Mouse (Mus musculus) layer of hippocampus, adult 2 months (tissue): ENCODE results near the gene Cnga3. TPM values are rescaled to one million over a fixed set of nuclear protein-coding genes. Genes with fewer than 3 reads are reported as not detected.

Source experiments
- DNase-seq, 2 experiments: peaks; one replicate each; pipeline ENCODE4 v3.0.0; 2022; ENCODE audit warnings: low spot score in 2 of 2
- H3K27ac ChIP-seq: fragments of 200-600 bp; 2 replicates; pipeline ENCODE4 v1.8.1; 2022
- H3K4me3 ChIP-seq: fragments of 200-600 bp; 2 replicates; pipeline ENCODE4 v1.8.1; 2022; ENCODE audit warnings: mild to moderate bottlenecking
- CTCF ChIP-seq: fragments of 200-600 bp; conservative IDR thresholded peaks from 2 replicates; pipeline ENCODE4 v1.8.1; 2022; ENCODE audit warnings: antibody characterized with exemption, mild to moderate bottlenecking, moderate library complexity
- long read RNA-seq, 2 experiments: library from polyadenylated mRNA; stranded (forward); transcript quantifications; one replicate each; pipeline ENCODE4 v2.0.0; 2021; ENCODE audit warnings: borderline mapping rate in 2 of 2
- total RNA-seq, 2 experiments: library from RNA; stranded (reverse); gene quantifications; 2 replicates each; pipeline ENCODE4 v1.2.3; 2021

The Cnga3 gene
- total RNA-seq = under 1 TPM; 0.38 to 0.66 TPM
- long read RNA-seq, experiment 1 = 0 reads
- long read RNA-seq, experiment 2, partial matches to known transcripts = 0 of 1 reads
- long read RNA-seq, experiment 2, other reads (novel, unspliced or antisense) = 1 of 1 reads

- Histone ChIP-seq H3K4me3 (no peak within 1 kb of the TSS), H3K27ac (no peak within 1 kb of the TSS)
- DNase-seq = no peak
- TF ChIP-seq CTCF = no peak
These were observed at the start of gene Cnga3 for GRCm38 (mm10) chr1:37214144-37214543. Gene Cnga3, plus strand, starts transcription at chr1:37214434.

- TF ChIP-seq CTCF = no peak
- no peak overlapping the region for H3K27ac ChIP-seq
- no peak overlapping the region for H3K4me3 ChIP-seq
- no peak for DNase-seq
These were observed 48.2 kb upstream of the Cnga3 start for GRCm38 (mm10) chr1:37166066-37166465.

GRCm38 (mm10) chr1:37167918-37168317 lies 46.3 kb upstream of the Cnga3 start:
- DNase-seq = no peak
- no peak for TF ChIP-seq CTCF
- Histone ChIP-seq H3K4me3 (no peak overlapping the region), H3K27ac (no peak overlapping the region)

GRCm38 (mm10) chr1:37177874-37178273 lies 36.4 kb upstream of the Cnga3 start:
- Histone ChIP-seq H3K4me3 (no peak overlapping the region), H3K27ac (no peak overlapping the region)
- peak; percentile 47 for TF ChIP-seq CTCF
- DNase-seq = no peak

GRCm38 (mm10) chr1:37179852-37180251 lies 34.4 kb upstream of the Cnga3 start:
- Histone ChIP-seq H3K4me3 (no peak overlapping the region), H3K27ac (no peak overlapping the region)
- no peak for TF ChIP-seq CTCF
- DNase-seq = no peak

GRCm38 (mm10) chr1:37187050-37187449 lies 27.2 kb upstream of the Cnga3 start:
- no peak overlapping the region for H3K27ac ChIP-seq
- no peak for DNase-seq
- no peak for TF ChIP-seq CTCF
- no peak overlapping the region for H3K4me3 ChIP-seq

GRCm38 (mm10) chr1:37194607-37195006 lies 19.6 kb upstream of the Cnga3 start:
- no peak overlapping the region for H3K27ac ChIP-seq
- no peak overlapping the region for H3K4me3 ChIP-seq
- peak; percentile 76 for TF ChIP-seq CTCF
- no peak for DNase-seq

DNA sequence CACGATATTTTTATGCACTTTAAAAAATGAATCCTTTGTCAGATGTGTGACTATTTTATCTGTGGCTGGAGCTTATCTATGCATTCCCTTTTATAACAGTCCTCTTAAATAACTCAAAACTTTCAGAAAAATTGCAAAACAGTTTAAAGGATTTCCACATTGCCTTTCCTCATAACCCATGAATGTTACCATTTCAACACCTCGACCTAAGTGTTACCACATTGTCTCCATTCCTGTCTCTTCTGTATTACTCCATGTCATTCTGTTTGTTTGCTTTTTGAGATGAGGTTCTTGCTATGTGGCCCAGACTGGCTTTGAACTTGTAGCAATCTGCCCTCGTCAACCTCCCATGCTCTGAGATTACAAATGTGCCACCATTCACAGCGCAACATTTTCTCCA lies 12.8 kb upstream of the Cnga3 start:
- H3K4me3 ChIP-seq = no peak overlapping the region
- DNase-seq = no peak
- no peak for TF ChIP-seq CTCF
- no peak overlapping the region for H3K27ac ChIP-seq

GRCm38 (mm10) chr1:37207743-37208142 lies 6.5 kb upstream of the Cnga3 start:
- Histone ChIP-seq H3K27ac (no peak overlapping the region), H3K4me3 (no peak overlapping the region)
- peak in 1 of 2 experiments; percentile 24 for DNase-seq
- no peak for TF ChIP-seq CTCF

- TF ChIP-seq CTCF = no peak
- DNase-seq = no peak
- H3K27ac ChIP-seq = no peak overlapping the region
- no peak overlapping the region for H3K4me3 ChIP-seq
These were observed 1.9 kb upstream of the Cnga3 start for GRCm38 (mm10) chr1:37212375-37212774.

DNA sequence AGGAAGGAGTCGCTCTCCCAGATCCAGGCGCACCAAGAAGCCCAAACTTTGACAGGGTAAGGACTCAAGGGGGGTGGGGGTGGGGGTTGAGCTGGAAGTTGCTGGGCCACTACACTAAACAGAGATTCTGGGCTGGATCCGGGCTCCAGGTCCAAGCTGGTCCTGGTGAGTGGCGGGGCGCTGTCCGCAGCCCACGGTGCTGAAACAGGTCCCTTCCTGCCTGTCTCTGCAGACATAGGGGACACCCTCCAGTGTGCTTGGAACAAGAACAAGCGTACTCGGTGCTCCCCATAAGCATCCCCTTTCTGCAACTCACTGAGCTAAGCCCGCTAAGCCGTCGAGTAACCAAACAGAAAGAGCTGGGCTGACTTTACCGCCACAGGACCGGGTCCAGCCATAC lies 4.2 kb downstream of the Cnga3 start:
- Histone ChIP-seq H3K4me3 (no peak overlapping the region), H3K27ac (no peak overlapping the region)
- no peak for DNase-seq
- no peak for TF ChIP-seq CTCF

DNA sequence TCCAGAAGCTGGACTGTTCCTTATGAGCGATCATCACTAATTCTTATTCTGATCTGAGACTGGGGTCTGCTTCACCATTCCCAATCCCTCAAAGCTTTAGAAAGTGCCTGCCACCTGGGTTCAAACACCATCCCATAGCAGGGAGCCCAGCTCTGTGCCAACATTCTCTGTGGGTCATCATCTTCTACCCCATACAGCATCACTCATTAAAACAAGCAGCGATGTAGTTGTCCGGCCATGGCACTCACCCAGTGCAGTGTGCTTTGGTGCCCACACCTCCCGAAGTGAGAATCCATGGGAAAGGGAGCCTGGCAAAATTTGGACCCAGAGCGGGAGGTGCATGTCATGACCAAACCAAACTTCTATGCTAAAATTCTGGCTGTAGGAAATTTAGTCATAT lies 5.4 kb downstream of the Cnga3 start:
- Histone ChIP-seq H3K4me3 (peak overlapping the region; percentile 18; the same call in 1 of the 2 replicates), H3K27ac (peak overlapping the region; percentile 89)
- no peak for TF ChIP-seq CTCF
- DNase-seq = no peak

DNA sequence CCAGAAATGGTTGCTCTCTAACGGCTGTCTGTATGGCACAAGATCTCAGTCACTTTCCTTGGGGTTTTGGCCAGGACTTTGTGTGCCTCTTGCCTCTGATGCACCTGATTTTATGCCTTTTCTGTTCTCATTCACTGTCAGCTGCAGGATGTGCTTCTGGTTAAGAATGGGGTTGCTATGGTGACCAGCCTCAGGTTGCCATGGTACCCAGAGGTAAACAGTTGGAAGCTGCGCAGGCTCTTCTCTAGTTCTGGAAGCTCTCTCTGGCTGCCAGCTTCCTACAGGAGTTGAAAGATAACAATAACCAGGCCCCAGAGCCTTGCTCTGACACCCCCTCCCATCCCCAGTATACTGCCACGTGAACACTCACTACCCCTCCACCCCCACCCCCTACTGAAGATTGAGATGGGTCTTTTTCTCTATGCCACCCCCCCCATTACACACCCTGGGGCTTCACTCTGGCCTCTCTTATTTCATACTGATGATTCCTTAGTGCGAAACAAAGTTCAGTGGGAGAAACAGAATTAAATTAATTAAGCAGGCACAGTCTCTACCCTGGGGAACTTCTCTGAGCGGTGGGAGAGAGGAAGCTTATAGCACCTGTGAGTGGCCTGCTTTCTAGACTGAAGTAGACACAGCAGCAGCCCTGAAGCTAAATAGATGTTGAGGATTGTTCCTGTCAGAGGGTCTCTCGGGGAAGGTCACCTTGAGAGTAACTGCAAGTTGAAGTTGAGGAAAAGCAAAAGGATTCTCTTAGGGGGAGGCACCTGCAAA lies 6.1 kb downstream of the Cnga3 start:
- peak overlapping the region; percentile 89 for H3K27ac ChIP-seq
- no peak for TF ChIP-seq CTCF

DNA sequence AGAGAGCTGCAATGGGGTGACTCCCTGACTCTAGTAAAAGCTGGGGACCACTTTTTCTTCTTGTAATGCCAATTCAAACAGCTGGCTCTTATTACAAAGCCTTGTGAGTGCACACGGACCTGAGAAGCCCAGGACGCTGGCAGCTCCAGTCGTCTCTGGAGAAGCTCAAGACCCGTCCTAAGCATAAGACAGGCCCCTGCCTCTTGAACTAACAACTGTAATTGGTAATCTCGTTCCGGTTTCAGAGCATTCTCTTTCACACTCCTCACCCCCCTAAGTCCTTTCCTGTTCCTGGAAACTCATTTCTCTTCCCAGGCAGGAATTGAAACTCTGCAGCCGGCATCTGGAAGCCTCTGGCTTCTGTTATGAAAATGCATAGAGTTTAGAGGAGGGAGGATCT lies 7.8 kb downstream of the Cnga3 start:
- Histone ChIP-seq H3K27ac (no peak overlapping the region), H3K4me3 (no peak overlapping the region)
- no peak for DNase-seq
- no peak for TF ChIP-seq CTCF

More for the DNA sequence above, 6.1 kb downstream of the Cnga3 start:
- peak overlapping the region; percentile 18; the same call in 1 of the 2 replicates for H3K4me3 ChIP-seq
- DNase-seq = peak; percentile 85 to 91
